Mouse (Mus musculus) brain, embryonic 14.5 days (tissue): ENCODE measurements around the gene Emc8.

ENCODE experiments used
- CTCF ChIP-seq: fragments of 200-500 bp; IDR thresholded peaks from 2 replicates; pipeline ENCODE4 v1.5.1; 2012; ENCODE audit warnings: inconsistent platforms, mild to moderate bottlenecking, moderate library complexity, borderline replicate concordance; ENCODE audit not compliant: insufficient read depth, insufficient read length; ENCODE audit errors: extremely low read depth
- POLR2A ChIP-seq: fragments of 200-500 bp; IDR thresholded peaks from 2 replicates; pipeline ENCODE4 v1.6.1; 2012; ENCODE audit warnings: mild to moderate bottlenecking, inconsistent platforms, borderline replicate concordance; ENCODE audit not compliant: poor library complexity, insufficient read depth, insufficient read length, severe bottlenecking; ENCODE audit errors: extremely low read depth

- TF ChIP-seq CTCF (no peak), POLR2A (no peak)
These were observed 2.5 kb downstream of the Emc8 start for GRCm38 (mm10) chr8:120665726-120666455.
